Mouse (Mus musculus): ENCODE data around the gene Ttll5. TPM values are rescaled to one million over a fixed set of nuclear protein-coding genes. Genes with fewer than 3 reads are reported as not detected.

The Ttll5 gene
- total and polyA plus RNA-seq, 3 experiments, result 12.5 to 27.4 (median 26.1) TPM

DNA sequence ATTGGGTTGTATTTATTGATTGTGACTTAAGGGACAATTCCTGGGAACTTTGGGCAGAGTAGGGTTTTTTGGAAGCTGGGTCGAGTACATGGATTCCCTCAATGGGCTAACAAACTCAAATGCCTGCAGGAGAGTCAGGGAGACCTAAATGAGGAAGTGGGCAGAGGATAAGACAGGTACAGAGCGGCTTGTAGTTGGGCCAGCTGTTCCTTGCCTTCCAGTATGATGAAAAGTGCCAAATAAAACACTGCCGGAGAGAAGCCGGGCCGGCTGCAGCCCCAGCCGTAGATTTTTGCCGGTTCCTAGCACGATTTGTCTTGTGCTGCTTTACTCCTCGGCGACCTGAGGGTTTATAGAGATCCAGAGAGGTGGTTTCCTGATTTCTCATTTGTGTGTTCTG lies 104.1 kb downstream of the Ttll5 start:
- DNase-seq, result no peak

DNA sequence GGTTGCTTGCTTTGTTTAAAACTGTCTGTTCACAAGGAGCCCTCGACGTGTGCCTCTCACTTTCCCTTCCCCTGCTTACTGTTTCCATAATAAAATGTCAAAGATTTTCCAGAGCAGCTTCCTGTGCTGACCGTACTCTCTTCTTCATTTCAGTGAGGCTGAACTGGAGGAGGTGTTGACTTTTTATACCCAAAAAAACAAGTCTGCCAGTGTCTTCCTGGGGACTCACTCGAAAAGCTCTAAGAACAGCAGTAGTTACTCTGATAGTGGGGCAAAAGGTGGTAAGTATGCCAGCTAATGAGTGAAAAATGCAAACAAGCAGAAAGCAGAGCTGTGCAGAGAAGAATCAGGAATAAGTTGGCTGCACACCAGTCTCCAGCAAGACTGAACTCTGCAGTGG lies 105.3 kb downstream of the Ttll5 start:
- no peak for DNase-seq

DNA sequence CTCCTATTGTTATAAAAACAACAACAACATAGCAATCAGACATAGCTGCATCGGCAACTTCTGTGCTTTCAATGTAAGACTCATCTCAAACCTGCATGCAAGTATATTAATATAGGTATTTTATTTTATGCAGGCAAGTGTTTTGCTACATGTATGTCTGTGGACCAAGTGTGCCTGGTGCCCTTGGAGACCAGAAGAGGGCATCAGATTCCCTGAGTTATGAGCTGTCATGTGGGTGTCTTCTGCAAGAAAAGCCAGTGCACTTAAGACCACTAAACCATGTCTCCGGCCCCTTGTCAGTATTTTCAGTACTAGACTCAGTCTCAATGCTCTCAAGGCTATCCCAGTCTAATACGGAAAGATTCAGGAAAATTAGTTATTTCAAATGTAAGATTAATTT lies 106.3 kb downstream of the Ttll5 start:
- no peak for DNase-seq

DNA sequence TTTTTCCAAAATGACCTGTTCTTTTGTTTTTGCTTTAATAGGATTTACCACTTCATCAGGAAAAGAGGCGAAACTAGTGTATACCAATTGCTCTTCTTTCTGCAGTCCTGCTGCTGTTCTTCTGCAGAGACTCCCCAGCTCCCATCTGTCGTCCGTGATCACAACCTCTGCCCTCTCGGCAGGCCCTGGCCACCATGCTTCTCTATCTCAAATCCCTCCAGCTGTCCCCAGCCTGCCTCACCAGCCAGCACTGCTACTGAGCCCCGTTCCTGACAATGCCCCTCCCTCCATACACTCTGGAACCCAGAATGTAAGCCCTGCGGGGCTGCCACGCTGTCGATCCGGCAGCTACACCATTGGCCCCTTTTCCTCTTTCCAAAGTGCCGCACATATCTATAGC lies 108.8 kb downstream of the Ttll5 start:
- no peak for DNase-seq

DNA sequence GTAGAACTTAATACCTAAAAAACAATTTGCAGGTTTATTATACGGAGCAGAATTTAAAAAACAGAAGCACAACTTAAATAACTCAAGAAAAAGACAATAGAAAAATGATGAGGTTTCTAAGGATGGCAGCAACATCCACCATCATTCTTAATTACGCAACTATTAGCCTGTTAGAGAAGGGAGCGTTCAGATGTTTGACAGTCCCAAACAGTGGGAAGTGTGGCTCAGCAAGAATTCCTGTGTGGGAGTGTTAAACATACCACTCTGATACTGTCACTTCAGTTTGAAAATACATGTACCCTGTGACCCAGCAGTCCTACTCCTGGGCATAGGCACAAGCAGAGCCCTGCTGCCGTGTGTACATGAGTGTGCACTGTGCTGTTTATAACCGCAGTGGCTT lies 112.9 kb downstream of the Ttll5 start:
- DNase-seq, result no peak

DNA sequence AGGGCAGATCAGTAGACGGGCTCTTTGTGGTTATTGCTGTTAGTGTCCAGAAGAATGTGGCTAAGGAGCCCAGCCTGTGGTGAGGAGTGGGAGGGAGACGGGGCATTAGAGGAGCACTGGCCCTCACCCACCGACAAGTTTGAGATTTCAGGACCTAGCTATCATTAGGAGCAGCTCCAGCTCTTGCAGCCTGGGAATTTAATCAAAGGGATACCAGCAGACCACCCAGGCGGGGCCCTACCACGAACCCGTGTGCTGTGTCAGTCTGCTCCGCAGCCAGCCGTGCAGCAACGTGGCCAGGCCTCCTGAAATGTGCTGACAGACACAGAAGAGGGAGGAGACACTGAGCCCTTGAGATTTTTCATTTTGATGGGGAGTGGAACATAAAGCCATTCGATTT lies 119.0 kb downstream of the Ttll5 start:
- DNase-seq, result no peak

DNA sequence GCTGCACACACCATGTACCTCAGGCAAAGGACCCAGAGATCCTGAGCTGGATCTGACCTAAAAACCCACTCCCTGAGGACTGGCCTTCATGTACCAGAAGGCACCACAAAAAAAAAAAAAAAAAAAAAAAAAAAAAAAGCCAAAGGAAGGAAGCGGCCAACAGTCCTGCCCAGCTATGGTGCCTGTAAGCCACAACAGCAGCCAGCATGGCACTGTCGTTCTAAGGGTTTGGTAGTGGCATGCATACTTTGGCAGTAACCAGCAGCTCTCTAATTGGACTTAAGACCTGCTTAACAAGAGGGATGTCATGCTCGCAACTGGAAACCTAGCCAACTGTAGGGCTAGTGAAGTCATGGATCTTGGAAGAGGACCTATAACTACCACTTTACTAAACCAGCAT lies 120.0 kb downstream of the Ttll5 start:
- no peak for DNase-seq

DNA sequence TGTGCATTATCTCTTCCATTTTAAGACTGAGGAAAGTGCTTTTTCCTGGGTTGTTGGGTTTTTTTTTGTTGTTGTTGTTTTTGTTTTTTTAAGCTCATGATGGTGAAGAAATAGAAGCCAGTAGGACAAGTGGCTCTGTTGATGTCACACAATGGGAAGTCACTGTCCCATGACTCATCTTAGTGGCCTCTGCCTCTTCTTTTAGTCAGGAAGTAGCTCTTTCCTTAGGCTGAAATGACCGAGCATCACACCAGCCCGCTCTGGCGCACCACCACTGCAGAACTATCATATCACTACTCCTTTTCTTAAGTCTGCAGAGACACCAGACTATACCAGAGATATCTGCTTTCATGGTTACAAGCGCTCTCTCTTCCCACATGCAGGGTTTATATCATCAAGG lies 122.7 kb downstream of the Ttll5 start:
- no peak for DNase-seq

DNA sequence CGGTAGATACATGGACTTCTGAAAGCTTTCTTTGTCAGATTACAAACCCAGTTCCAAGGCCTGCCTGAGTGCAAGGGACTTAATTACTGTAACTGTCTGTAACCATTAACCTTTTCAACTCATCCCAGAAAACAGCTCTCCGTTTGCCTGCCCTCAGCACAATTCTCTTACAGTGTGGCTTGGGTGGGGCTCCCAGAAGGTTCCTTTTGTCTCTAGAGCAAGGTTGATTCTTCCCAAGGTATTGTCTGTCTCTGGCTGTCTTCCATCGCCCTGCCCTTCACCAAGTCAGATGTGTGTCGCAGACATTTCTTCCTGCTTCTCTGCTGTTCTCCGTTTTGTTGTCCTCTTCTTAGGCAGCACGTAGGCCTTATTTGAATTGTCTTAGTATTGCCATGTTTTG lies 125.2 kb downstream of the Ttll5 start:
- no peak for DNase-seq

DNA sequence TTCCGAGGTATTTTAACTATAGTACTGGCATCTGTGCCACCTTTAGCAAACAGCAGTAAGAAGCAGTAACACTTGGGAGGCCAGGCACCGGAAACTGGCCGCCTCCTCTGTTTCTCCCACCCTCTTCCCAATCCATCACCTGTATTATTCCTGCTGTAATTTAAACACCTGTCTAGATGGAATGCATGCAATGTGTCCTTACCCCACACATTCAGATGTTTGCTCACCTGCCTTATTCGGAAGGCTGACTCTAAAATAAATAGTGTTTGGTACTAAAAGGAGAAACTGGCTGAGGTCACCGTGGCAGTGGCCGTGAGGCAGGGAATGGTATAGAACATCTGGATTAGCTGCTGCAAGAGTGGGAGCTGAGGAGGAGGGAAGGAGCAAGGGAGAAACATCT lies 125.9 kb downstream of the Ttll5 start:
- DNase-seq, result no peak

DNA sequence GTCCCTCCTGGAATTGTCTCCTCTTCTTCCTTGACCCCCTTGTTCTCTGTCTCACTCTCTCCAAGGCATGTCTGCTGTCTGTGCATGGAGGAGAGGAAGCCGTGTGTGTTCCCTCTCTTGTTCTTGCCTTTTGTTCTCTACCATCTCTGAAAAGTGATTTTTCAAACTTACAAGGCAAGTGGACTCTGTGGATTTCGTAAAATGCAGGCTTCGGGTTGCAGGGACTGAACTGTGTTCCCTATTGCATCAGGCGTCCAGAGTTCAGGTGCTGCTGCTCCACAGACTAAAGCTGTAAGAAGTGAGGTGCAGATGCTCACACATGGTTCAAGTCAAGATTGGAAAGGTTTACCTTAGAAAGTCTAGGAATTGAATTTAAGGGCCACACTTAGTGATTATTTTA lies 126.6 kb downstream of the Ttll5 start:
- no peak for DNase-seq

DNA sequence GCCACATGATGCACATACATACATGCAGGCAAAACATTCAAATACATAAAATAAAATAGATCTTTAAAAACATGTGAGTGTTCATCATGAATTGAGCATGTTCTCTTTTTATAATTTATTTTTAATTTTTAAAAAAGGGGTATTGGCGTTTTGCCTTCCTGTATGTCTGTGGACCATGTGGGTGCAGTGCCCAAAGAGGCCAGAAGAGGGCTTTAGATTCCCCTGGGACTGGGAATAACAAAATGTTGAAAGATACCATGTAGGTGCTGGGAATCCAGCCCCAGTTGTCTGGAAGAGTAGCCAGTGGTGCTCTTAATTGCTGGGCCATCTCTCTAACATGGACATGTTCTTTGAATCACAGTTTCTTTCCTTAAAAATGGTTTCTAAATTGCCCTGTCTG lies 127.4 kb downstream of the Ttll5 start:
- no peak for DNase-seq

DNA sequence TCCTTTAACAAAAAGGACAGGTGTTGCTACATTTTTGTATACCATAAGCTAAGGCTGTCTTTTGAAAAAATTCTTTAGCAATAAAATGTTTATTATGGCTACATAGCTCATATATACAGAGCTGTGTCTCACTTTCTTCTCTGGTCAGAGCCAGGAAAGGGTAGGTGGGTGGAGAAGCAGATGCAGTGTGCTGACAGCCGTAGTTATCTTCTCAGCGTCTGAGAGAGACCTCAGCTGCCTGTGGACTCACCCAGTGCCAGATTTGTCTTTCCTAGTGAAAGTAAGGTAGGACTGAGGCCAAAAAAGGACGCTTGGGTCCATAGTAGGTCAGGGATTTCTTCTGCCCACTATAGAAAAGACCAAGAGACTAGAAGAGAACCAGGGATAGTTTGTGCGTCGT lies 127.9 kb downstream of the Ttll5 start:
- no peak for DNase-seq

DNA sequence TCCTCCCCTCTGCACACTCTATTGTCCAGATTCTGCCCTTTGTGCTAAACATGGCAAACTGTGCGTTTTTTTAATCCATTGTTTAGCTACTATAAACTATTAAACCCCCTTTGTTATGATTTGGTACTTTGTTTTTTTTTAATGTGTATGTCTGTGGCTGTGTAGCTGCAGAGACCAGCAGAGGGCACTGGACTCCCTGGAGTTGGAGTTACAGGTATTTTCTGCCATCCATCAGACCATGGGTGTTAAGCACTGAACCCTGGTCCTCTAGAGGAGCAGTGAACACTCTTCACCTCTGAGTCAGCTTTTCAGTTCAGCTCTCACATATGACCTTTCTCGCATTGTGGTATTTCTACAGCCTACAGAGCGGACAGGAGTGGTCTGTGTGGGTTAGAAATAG lies 129.7 kb downstream of the Ttll5 start:
- no peak for DNase-seq

DNA sequence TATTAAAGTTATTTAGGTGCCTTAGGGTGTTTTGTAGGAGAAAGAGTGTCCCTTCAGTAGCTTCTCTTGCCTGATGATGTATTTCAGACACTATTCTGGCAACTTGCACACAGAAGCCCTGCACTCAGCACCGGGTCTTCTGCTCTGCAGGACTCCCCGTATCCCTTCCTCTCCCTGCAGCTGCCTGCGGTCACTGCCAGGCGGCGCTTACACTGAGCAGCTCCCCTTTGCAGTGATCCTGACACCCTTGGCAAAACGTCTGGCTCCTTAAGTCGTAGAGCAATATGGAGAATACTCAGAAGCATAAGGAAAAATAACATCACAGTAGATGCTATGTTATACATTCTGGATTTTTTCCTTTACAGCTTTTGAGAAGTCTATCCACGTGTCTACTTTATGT lies 130.6 kb downstream of the Ttll5 start:
- DNase-seq, result no peak

DNA sequence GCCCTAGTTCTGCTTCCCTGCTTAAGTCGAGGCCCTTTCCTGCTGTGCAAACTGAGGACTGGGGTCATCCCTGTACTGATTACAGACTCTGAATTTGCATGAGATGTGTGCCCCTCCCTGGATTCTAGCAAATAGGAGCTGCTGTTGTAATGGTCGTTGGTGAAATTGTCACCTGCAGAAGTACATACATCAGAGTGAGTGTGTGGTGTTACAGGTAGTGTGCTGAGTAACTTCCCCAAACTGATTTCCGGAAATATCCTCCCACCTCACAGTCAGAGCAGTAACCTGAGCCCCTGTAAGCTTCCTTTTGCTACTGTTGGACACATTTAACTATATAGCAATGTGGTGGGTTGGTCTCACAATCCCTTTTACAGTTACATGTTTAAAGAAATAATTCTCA lies 131.2 kb downstream of the Ttll5 start:
- no peak for DNase-seq

DNA sequence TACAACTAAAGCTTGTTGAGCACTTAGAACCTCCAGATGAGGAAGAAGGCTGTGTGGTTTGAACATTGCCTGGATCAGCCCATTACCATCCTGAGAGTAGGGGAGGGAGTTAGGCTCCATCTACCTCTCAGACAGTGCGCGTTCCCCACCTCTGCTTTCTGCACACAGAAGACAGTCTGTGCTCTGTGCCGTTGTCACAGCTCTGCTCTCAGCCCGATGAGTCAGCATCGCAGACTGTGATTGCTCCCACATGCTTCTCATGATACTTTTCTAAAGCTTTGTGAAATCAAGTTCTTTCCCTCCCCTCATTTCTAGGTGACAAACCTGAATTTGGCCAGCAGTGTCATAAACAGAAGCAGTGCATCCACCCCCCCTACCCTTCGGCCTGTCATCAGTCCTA lies 131.8 kb downstream of the Ttll5 start:
- DNase-seq, result no peak

DNA sequence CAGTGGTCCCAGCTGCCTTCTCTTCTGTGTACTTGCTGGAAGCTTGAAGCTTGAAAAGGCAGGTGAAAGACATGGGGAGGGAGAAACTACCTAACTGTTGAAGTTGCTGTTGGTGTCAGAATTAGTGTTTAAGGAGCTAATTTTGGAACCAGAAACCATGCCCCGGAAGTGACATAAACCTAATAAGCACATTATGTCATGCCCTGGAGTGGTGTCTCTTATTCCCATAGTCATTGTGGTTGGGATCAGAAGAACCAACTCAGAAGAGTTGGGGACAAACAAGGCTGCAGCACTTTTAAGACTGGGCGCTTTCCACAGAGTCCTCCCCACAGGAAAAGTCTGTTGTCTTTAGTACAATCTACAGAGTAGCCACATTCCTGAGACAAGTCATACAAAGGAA lies 134.0 kb downstream of the Ttll5 start:
- DNase-seq, result no peak

DNA sequence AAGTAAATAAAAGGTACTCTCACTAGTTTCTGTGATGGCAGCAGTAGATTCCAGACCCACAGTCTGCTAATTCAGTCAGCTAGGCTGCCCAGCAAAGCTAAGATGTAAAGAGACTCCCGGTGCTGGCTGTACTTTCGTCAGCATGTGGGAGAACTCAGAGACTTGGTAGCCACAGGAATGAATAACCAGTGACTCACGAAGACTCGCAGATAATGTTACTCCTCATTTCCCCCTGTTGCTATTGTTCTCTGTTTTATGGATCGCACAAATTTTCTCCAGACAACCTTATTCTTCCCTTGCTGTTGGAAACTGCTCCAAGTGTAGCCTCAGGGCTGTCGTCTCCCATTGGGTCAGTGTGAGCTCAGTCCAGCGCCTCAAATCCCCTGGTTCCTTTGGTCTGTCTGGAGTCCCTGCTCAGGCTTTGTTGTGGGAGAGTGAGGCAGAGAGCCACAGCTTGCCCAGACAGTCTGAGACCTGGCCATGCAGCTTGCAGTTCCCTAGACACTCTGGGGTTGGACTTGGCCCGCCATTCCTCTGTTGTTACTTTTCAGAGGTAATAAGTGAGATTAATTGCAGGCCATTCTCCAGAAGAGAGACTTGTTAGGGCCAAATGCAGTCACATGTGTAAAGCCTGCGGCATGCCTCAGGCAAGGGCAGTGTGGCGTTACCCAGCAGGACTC lies 135.5 kb downstream of the Ttll5 start:
- DNase-seq, result no peak

DNA sequence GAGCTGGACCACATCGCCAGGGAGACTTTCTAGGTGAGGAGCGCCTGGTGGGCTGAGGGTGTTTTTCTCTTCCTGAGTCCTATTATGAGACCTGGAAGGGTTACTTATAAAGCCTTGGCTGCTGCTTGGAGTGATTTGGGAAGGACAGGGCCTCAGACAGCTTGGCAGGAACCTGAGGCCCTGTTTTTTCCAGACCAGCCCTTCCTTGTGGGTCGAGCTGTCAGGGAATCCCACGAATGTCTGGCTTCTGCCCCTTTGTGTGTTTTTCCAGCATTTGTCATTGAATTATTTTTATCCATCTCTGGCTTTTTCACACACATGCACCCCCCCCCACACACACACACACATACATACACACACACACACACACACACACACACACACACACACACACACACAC lies 136.2 kb downstream of the Ttll5 start:
- DNase-seq, result no peak

DNA sequence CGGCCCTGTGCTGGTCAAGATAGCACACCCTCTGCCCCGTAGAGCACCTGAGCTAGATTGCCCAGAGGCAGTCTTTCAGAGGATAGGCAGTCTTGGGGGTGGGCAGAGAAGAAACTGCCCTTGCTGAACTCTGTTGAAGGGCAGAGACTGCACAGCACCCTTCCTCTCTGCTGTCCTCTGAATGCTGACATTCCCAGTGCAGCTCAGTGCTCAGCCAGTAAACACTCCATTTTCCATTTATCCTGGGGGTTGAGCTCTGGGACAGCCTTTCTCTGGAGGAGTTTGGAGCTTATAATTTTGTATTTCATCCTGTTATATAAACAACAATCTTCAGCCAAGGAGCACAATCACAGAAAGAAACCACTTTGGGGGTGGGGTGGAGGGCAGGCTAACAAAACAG lies 138.7 kb downstream of the Ttll5 start:
- no peak for DNase-seq

DNA sequence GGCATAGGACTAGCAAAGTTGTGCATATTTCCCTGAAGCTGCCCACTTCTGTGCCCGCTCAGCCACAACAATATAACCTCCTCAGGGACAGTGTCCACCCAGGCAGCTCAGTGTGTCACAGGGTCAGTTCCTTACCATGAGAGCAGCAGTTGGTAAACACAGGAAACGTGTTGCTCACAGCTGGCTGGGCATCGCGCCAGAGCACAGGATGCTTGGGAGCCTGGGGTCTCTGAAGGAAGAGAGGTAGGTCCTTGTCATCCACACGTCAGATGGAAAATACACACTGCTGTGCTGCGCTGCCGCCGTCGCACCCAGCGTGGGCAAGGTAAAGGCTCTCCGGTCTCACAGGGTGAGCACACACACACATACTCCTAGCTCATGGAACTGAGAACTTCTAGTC lies 139.2 kb downstream of the Ttll5 start:
- DNase-seq, result no peak

DNA sequence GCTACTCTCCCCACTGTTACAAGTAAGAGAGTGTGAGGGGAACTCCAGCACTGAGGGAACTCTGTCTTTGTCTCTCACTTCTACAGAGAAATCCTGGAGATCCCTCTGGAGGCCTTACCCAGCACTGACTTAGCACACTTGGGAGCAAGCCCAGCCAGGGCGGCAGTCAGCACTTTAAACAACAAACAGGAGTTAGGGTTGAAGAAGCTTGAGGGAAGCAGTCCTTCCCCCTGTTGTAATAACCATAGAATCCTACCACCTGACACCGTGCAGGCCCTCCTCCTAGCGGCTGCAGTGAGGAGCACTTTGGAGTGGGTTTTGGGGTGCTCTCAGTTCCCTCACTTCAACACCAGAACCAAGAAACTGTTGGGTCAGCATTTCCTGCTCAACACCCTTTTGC lies 140.0 kb downstream of the Ttll5 start:
- DNase-seq, result no peak

DNA sequence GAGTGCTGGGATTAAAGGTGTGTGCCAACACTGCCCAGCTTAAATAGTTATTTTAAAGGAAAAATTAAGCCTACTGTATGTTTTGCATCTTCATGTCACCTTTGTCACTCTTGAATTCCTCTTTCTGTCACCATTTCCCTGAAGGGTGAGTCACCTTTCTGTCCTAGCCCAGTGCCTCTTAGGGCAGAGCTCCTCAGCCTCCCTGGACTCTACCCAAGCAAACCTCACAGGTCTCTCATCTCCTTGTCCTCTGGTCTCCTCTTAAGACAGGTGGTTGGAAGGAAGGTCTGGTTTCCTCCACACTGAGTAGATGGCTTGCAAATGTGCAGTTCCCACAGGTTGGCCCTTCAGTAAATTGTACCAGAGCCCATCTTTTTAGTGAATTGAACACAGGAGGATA lies 143.4 kb downstream of the Ttll5 start:
- DNase-seq, result no peak

DNA sequence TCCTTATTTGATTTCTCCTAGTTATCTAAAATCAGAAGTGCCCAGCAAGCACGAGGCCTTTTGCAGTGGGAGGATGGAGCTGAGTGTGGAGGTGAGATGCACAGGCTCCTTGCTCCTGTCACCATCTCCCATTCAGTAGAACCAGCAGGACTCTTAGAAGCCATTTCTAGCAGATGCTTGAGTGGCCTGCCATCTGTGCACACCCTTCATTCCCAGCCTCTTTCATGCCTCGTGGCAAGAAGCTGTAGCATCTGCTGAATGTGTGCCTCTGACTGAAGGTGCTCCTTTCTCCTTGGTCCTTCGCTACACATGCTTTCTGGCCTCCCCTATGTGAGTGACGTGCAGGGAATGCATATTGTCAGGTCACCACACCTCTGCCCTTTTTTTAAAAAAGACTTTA lies 143.9 kb downstream of the Ttll5 start:
- no peak for DNase-seq
